Mouse (Mus musculus) heart, postnatal 0 days (tissue): ENCODE results near the gene Cstad.

Source experiments
- CTCF ChIP-seq: IDR thresholded peaks from 2 replicates; pipeline ENCODE4 v1.5.1; 2016; ENCODE audit warnings: antibody characterized with exemption, control low read depth, low read depth
- EP300 ChIP-seq: IDR thresholded peaks from 2 replicates; pipeline ENCODE4 v1.6.1; 2016; ENCODE audit warnings: antibody characterized with exemption, low read depth

GRCm38 (mm10) chr2:30636266-30636671 lies 41.4 kb downstream of the Cstad start:
- TF ChIP-seq CTCF (no peak), EP300 (no peak)
